Mouse (Mus musculus) gastrocnemius, postnatal 14 days (tissue): ENCODE measurements around the gene Rpl37. TPM values are rescaled to one million over a fixed set of nuclear protein-coding genes. Genes with fewer than 3 reads are reported as not detected.

Experiments used
- DNase-seq: peaks from one replicate; pipeline ENCODE4 v3.0.0; 2021; ENCODE audit warnings: mixed read lengths
- intact Hi-C: fragments of 180-260 bp; cut with DNase I; formaldehyde crosslinking; loops from one replicate; pipeline ENCODE4 v1.15.1; 2025; ENCODE audit warnings: low total_unique reads
- total RNA-seq, 2 experiments: library from RNA; stranded (reverse); gene quantifications; 2 replicates each; pipeline ENCODE4 v1.2.3; 2021

Rpl37 gene
- total RNA-seq, 2 experiments from 2014 or later: 256 to 280 TPM

DNA sequence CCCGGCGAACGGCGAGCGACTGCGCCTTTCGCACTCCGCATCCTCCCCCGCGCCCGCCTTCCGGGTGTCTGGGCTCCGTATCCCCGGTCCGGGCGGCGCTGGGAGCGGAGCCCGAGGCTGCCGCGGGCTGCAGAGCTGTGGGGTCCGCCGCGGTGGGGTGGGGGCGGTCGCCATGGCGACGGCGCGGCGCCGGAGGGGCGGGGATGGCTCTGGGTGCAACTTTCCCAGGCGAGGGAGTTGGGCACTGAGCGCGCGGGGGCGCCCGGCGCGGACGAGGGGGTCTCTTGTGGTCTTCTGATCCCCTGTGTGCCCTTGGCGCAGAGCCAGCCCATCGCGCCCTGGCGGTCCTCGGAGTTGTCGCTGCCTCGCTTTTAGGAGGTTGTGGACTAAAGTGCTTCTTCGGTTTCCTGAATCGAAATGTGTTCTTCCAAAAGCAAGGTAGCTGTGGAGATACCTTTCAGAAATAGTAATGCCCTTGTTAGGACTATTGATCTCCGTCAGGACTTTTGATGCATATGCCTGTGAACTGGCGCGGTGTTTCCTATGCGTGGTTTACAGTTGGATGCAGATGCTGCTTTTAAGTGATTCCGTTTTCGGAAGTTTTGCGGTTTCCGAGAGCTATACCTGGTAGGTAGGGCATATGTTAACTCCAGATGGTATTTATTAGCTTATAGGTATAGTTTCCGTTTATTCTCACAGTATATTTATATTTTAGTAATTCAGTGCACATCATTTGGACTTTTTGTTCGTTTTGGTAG lies 27.8 kb downstream of the Rpl37 start:
- intact Hi-C loops: no loop called here
- peak; percentile 71 for DNase-seq

DNA sequence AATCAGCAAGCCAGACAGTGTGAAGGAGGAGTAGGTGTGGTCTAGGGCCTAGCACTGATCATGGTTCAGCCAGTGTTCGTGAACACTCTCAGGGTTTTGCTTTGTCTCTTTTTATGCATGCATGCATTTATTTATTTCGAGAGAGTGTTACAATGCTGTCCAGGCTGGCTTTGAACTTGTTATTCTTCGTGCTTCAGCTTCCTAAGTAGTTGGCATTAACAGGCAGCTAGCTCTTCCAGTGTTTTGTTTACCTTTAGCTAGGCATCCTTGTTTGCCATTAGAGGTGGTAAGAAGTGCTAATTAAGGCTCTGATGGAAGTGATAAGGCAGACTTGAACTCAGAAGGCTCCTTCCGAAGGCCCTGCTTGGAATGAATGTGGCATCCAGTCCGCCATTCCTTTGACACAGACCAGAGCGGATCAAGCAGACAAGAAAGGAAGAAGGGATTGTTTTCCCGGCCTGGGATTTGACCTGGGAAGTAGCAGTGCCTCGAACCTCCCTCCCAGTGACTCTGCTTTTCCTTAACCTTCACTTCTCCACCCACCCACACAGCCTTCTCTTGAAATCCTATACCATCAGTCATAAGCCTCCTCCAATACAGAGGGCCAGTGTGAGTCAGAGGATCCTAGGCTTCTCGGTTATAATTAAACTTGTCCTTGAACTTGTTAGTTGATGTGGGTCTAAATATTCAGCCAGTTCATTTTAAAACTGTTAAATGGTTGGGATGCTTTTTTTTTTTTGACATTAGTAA lies 28.9 kb downstream of the Rpl37 start:
- intact Hi-C loops: no loop called here
- DNase-seq: no peak

DNA sequence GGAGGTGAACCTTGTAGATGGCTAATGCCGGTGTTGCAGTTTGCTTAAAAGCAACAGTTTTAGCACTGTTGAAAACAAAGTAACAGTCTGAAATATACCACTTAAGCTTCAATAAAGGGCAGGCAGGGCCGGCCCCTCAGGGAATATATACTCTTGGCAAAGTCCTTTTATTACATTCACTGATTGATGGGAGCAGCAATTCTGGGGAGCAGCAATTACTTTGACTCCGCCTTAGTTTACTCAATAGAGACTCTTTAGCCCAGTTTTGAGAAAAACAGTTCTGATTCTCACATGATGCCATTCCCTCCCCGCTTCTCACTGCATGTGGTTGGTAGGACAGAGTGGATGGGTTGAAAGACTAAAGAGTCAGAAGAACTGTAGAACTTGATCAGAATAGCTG lies 32.7 kb downstream of the Rpl37 start:
- intact Hi-C loops: no loop called here
- DNase-seq: no peak

DNA sequence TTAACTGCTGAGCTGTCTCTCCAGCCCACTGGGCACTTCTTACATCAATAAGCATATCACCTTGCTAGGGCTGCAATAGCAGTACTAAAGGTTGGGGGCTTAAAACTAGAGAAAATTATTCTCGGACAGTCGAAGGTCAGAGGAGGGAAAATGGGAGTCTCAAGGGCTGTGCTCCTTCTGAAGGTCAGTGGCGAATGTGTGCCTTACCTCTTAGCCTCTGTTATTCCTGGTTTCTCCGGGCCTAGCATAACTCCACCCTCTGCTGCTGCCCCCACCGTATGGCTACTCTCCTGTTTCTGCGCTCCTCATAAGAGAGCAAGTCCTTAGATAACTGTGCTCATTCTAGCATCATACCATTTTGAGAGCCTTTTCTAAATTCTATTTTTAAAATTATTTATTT lies 35.7 kb downstream of the Rpl37 start:
- intact Hi-C loops: no loop called here
- no peak for DNase-seq

DNA sequence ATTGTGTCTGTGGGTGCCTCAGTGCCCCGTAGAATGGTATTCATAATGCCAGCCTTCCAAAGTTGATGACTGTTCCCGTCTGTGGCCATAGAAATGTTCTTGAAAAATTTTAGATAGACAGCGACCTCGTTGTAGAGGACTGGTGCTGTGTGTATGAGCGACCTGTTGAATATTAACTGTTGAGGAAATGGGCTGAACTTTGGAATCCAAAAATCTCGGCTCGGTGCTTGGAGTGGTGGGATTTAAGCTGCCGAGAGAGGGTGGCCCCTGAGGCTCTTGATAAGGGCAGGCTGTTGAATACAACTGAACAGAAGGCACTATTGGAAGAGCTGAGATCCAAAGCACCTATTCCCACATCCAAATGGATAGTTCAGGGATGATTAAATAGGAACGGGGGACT lies 38.2 kb downstream of the Rpl37 start:
- no peak for DNase-seq
- intact Hi-C loops: no loop called here

DNA sequence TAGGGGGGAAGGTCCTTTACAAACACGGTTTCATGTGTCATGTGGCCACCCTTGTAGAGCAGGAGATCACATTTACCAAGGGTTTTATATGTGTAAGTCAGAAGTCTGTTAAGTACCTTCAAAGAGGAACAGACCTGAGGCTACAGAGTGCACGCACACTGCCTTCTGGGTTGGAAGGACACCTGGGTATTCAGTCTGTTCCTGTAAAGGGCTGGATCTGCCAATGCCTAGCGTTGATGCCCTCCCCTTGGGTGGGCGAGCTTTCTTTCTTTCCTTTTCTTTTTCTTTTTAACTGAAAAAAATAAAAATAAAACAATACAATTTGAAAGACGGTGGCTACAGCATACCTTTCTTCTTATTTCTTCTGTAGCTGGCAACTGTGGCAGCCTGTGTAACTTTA lies 38.6 kb downstream of the Rpl37 start:
- intact Hi-C loops: no loop called here
- no peak for DNase-seq

DNA sequence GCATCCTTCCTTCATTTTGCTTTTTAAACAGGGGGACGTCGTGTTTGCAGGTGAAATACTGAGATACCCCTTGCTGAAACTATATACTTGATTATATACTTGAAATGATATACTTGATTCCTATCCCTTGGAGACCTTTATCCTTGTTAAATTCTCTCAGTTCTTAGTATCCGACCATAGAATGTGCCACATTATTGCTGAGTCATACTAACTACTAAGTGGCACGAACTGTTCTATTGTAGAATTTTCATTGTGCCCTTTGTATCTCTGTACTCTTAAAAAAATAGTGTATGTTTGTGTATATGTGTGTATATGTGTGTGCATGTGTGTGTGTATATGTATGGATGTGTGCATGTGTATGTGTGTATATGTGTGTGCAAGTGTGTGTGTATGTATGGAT lies 39.9 kb downstream of the Rpl37 start:
- intact Hi-C loops: no loop called here
- DNase-seq: no peak

DNA sequence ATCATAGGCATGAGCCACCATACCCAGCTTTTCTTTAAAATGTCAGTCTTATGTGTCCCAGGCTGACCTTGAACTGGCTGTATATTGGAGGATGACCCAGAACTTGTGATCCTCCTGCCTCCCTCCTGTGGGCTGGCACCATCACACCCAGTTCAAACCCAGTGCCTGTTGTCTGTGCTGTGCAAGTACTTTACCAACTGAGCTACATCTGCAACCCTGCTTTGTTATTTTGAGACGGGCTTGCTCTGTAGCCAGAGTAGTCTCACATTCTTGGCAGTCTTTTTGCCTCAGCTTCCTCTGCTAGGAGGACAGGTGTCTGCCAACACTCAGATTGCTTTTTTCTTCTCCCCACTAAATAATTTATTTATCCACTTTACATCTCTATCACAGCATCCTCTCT lies 40.9 kb downstream of the Rpl37 start:
- intact Hi-C loops: no loop called here
- no peak for DNase-seq

DNA sequence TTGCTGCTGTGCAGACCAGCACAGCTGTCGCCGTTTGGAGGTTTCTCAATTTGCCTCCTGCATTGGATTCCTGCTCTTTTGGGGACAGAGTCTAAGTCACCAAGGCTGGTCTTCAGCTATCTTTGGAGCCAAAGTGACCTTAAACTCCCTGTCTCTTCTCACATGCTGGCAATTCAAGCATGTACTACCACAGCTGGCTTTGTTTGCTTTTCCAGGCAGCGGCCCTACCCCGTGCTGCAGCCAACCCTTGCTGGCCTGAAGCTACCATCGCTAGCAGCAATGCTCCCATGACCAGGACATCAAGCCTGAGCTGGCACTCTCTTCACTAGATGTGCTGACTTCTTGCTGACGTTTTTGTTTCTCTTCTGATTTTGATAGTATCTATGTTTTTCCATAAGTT lies 42.4 kb downstream of the Rpl37 start:
- DNase-seq: peak; percentile 44
- intact Hi-C loops: no loop called here

DNA sequence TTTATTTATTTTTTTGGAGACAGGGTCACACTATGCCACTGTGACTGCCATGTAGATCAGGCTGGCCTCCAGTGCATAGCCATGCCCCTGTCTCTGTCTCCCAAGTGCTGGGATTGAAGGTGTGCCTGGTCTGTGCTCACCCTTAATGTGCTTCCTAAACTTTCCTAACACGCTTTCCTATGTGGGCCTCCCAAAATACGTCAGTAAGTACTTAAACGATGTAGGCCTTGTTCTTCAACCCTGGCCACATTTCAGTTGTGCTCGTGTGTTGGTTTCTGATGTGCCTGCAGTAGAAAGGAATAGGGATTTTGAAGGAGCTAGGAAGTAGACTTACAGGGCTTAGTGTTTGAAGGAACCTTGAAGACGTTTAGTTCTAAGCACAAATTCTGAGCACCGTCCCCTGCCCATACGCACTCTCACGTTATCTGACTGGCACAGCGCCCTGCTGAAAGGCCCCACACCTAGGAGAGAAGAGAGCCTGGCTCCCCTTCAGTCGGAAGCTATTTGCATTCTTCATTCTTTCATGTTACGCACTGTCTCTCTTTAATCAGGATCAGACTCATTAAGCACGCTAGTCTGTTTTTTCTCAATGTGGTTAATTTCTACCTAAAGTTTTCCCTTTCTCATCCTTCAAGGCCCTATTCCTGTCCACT lies 48.8 kb downstream of the Rpl37 start:
- intact Hi-C loops: no loop called here
- no peak for DNase-seq

Other genes with a start within 250 kb of the Rpl37 start
- not detected for gene Mroh2b, start 217.9 kb upstream of the Rpl37 start, total RNA-seq
- under 1 TPM; 0.16 TPM for gene C7, start 52.9 kb upstream of the Rpl37 start, total RNA-seq
- gene Card6, start 8.1 kb upstream of the Rpl37 start, total RNA-seq: 1 to 10 TPM; 1.4 to 1.8 TPM
- 10 to 100 TPM; 13.5 to 13.8 TPM for gene Prkaa1, start 27.2 kb downstream of the Rpl37 start, total RNA-seq
- 10 to 100 TPM; 32.6 to 37.3 TPM for gene Ttc33, start 68.9 kb downstream of the Rpl37 start, total RNA-seq
- gene Ptger4, start 127.5 kb downstream of the Rpl37 start, total RNA-seq: 1 to 10 TPM; 1.3 TPM